Mouse (Mus musculus): ENCODE results near the gene Jmjd1c. TPM values are rescaled to one million over a fixed set of nuclear protein-coding genes. Genes with fewer than 3 reads are reported as not detected.

The Jmjd1c gene
- polyA plus RNA-seq, 1 experiment from 2014 or later: 55.2 TPM

- 65% methylated on average over 2 of the region's 2 CpGs for WGBS
- H3K27ac ChIP-seq (ENCODE audit: low read length): no peak overlapping the region
- H3K4me3 ChIP-seq (replicated peaks; ENCODE audit: low read length): no peak overlapping the region
- ATAC-seq: no peak
- no peak overlapping the region for H3K9ac ChIP-seq (replicated peaks; ENCODE audit: low read depth, low read length)
- no peaks in the 10 kb centered on the region for H3K27me3 ChIP-seq (replicated peaks; ENCODE audit: control insufficient read depth, insufficient read depth, low read length)
- no peak overlapping the region for H3K4me2 ChIP-seq (ENCODE audit: low read length)
- H3K36me3 ChIP-seq (ENCODE audit: control insufficient read depth, insufficient read depth): 0 out of 2 replicates have a peak, but pooled peaks cover 2% of the 10 kb centered on the region
- H3K9me3 ChIP-seq (ENCODE audit: control insufficient read depth, low read length): no peaks in the 10 kb centered on the region
- peaks cover 13% of the 10 kb centered on the region for H3K4me1 ChIP-seq (replicated peaks; ENCODE audit: control insufficient read depth, insufficient read depth, low read length)
These were observed 101.9 kb downstream of the Jmjd1c start for GRCm38 (mm10) chr10:67197829-67198228.

- Histone ChIP-seq H3K4me1 (replicated peaks; ENCODE audit: control insufficient read depth, insufficient read depth, low read length) (peaks cover 12% of the 10 kb centered on the region), H3K9ac (replicated peaks; ENCODE audit: low read depth, low read length) (no peak overlapping the region), H3K9me3 (ENCODE audit: control insufficient read depth, low read length) (no peaks in the 10 kb centered on the region), H3K36me3 (ENCODE audit: control insufficient read depth, insufficient read depth) (no peaks in the 10 kb centered on the region), H3K27ac (ENCODE audit: low read length) (no peak overlapping the region), H3K4me2 (ENCODE audit: low read length) (no peak overlapping the region), H3K27me3 (replicated peaks; ENCODE audit: control insufficient read depth, insufficient read depth, low read length) (no peaks in the 10 kb centered on the region), H3K4me3 (replicated peaks; ENCODE audit: low read length) (no peak overlapping the region)
- ATAC-seq: no peak
These were observed 105.8 kb downstream of the Jmjd1c start for GRCm38 (mm10) chr10:67201769-67202168.

GRCm38 (mm10) chr10:67202470-67202869, 106.5 kb downstream of the Jmjd1c start:
- peaks cover 7% of the 10 kb centered on the region for H3K4me1 ChIP-seq (replicated peaks; ENCODE audit: control insufficient read depth, insufficient read depth, low read length)
- H3K9me3 ChIP-seq (ENCODE audit: control insufficient read depth, low read length): no peaks in the 10 kb centered on the region
- WGBS: 86% methylated on average over 6 of the region's 6 CpGs
- no peak overlapping the region for H3K4me2 ChIP-seq (ENCODE audit: low read length)
- no peak overlapping the region for H3K9ac ChIP-seq (replicated peaks; ENCODE audit: low read depth, low read length)
- no peak overlapping the region for H3K27ac ChIP-seq (ENCODE audit: low read length)
- ATAC-seq: no peak
- H3K36me3 ChIP-seq (ENCODE audit: control insufficient read depth, insufficient read depth): no peaks in the 10 kb centered on the region
- no peak overlapping the region for H3K4me3 ChIP-seq (replicated peaks; ENCODE audit: low read length)
- H3K27me3 ChIP-seq (replicated peaks; ENCODE audit: control insufficient read depth, insufficient read depth, low read length): no peaks in the 10 kb centered on the region

DNA sequence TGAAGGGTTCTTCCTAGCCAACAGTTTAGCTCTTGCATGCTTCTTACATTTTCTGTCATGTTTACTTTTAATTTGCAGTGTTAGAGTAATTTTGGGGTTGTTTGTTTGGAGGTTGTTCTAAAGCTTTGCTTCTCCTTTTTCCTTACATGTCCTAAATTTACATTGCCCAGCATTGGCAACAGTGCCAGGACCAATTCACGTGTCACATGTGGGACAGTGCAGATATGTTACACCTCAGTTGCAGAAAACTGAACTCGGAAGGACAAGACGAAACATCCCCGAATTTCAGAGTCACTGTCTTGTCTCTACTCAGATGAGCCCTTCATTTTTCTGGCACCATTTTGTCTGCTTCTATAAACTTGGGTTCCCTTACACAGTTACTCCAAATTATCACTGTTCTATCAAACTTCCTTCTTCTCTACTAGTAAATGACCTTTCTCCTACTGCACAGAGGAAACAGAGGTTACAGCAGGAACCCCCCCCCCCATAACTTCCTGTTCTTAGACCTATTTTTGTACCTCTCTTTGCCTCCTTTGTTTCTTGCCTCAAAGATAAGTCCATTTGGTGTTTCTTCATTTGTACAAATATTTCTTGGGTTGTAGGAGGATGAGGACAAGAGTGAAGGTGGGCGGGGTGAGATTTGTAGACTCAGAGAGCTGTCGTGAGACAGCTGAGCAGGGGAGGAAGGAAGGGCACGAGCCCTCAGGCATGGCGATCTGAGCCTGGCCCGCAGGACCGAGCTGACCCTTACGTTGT, 108.9 kb downstream of the Jmjd1c start:
- WGBS: 95% methylated on average over 11 of the region's 11 CpGs
- no peak for ATAC-seq
- peaks cover 5% of the 10 kb centered on the region for H3K4me1 ChIP-seq (replicated peaks; ENCODE audit: control insufficient read depth, insufficient read depth, low read length)
- H3K27me3 ChIP-seq (replicated peaks; ENCODE audit: control insufficient read depth, insufficient read depth, low read length): no peaks in the 10 kb centered on the region
- H3K9me3 ChIP-seq (ENCODE audit: control insufficient read depth, low read length): no peaks in the 10 kb centered on the region
- H3K4me3 ChIP-seq (replicated peaks; ENCODE audit: low read length): no peak overlapping the region
- H3K36me3 ChIP-seq (ENCODE audit: control insufficient read depth, insufficient read depth): no peaks in the 10 kb centered on the region
- no peak overlapping the region for H3K4me2 ChIP-seq (ENCODE audit: low read length)
- no peak overlapping the region for H3K27ac ChIP-seq (ENCODE audit: low read length)
- H3K9ac ChIP-seq (replicated peaks; ENCODE audit: low read depth, low read length): no peak overlapping the region

DNA sequence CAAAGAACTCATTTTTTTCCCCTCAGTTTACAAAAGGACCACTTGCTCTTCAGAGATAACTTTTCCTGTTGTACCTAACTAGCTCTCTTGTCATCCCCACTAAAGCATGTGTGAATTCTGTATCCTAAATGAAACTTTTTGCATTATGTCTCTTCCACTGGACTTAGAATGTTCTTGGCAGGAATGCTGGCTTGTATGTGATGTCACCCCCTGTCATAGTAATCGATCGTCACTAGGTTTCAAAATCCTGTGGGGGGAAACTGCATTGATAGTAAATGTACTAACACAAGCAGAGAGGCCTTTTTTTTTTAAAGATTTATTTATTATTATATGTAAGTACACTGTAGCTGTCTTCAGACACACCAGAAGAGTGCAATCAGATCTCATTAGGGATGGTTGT, 112.0 kb downstream of the Jmjd1c start:
- H3K9me3 ChIP-seq (ENCODE audit: control insufficient read depth, low read length): no peaks in the 10 kb centered on the region
- H3K27ac ChIP-seq (ENCODE audit: low read length): no peak overlapping the region
- 50% methylated on average over 2 of the region's 2 CpGs for WGBS
- H3K4me2 ChIP-seq (ENCODE audit: low read length): no peak overlapping the region
- H3K27me3 ChIP-seq (replicated peaks; ENCODE audit: control insufficient read depth, insufficient read depth, low read length): no peaks in the 10 kb centered on the region
- H3K36me3 ChIP-seq (ENCODE audit: control insufficient read depth, insufficient read depth): no peaks in the 10 kb centered on the region
- no peaks in the 10 kb centered on the region for H3K4me1 ChIP-seq (replicated peaks; ENCODE audit: control insufficient read depth, insufficient read depth, low read length)
- no peak for ATAC-seq
- no peak overlapping the region for H3K9ac ChIP-seq (replicated peaks; ENCODE audit: low read depth, low read length)
- no peak overlapping the region for H3K4me3 ChIP-seq (replicated peaks; ENCODE audit: low read length)

DNA sequence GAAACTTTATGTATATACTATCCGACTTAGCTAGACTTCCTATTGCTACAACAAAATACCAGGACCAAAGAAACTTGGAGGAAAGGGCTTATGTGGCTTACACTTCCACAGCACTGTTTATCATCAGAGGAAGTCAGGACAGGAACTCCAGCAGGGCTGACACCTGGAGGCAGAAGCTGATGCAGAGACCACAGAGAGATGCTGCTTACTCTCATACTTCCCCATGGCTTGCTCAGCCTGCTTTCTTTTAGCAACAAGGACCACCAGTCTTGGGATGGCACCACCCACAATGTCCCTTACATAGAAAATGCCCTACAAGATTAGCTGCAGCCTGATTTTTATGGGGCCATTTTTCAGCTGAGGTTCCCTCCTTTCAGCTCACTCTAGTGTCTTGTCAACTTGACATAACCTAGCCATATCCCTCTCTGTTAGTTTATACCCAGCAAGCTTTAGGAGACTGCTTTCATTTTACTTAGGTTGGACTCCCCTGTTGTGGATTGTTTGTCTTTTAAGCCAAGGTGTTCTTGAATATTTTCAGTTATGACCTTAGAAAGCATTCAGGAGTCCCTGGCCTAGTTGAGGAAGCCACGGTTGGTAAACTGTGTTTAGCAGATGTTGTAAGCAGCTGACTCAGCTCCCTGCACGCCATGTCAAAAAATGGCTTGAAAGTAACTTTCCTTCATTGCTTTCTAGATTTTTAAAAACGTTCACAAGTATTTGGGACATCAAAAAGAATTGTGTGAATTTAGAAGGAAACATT, 114.2 kb downstream of the Jmjd1c start:
- 82% methylated on average over 4 of the region's 4 CpGs for WGBS
- ATAC-seq: no peak
- no peak overlapping the region for H3K27ac ChIP-seq (ENCODE audit: low read length)
- H3K9me3 ChIP-seq (ENCODE audit: control insufficient read depth, low read length): no peaks in the 10 kb centered on the region
- H3K4me1 ChIP-seq (replicated peaks; ENCODE audit: control insufficient read depth, insufficient read depth, low read length): peaks cover 8% of the 10 kb centered on the region
- H3K9ac ChIP-seq (replicated peaks; ENCODE audit: low read depth, low read length): no peak overlapping the region
- H3K4me3 ChIP-seq (replicated peaks; ENCODE audit: low read length): no peak overlapping the region
- H3K27me3 ChIP-seq (replicated peaks; ENCODE audit: control insufficient read depth, insufficient read depth, low read length): no peaks in the 10 kb centered on the region
- no peaks in the 10 kb centered on the region for H3K36me3 ChIP-seq (ENCODE audit: control insufficient read depth, insufficient read depth)
- no peak overlapping the region for H3K4me2 ChIP-seq (ENCODE audit: low read length)

- no peak overlapping the region for H3K4me2 ChIP-seq (ENCODE audit: low read length)
- 93% methylated on average over 5 of the region's 5 CpGs for WGBS
- H3K27ac ChIP-seq (ENCODE audit: low read length): no peak overlapping the region
- H3K9me3 ChIP-seq (ENCODE audit: control insufficient read depth, low read length): no peaks in the 10 kb centered on the region
- no peaks in the 10 kb centered on the region for H3K27me3 ChIP-seq (replicated peaks; ENCODE audit: control insufficient read depth, insufficient read depth, low read length)
- no peak overlapping the region for H3K9ac ChIP-seq (replicated peaks; ENCODE audit: low read depth, low read length)
- H3K4me3 ChIP-seq (replicated peaks; ENCODE audit: low read length): no peak overlapping the region
- ATAC-seq: no peak
- no peaks in the 10 kb centered on the region for H3K36me3 ChIP-seq (ENCODE audit: control insufficient read depth, insufficient read depth)
- H3K4me1 ChIP-seq (replicated peaks; ENCODE audit: control insufficient read depth, insufficient read depth, low read length): peaks cover 8% of the 10 kb centered on the region
These were observed 116.1 kb downstream of the Jmjd1c start for GRCm38 (mm10) chr10:67212031-67212430.

GRCm38 (mm10) chr10:67213720-67214119, 117.8 kb downstream of the Jmjd1c start:
- no peak for ATAC-seq
- Histone ChIP-seq H3K4me3 (replicated peaks; ENCODE audit: low read length) (no peak overlapping the region), H3K9me3 (ENCODE audit: control insufficient read depth, low read length) (no peaks in the 10 kb centered on the region), H3K4me1 (replicated peaks; ENCODE audit: control insufficient read depth, insufficient read depth, low read length) (peaks cover 8% of the 10 kb centered on the region), H3K9ac (replicated peaks; ENCODE audit: low read depth, low read length) (no peak overlapping the region), H3K4me2 (ENCODE audit: low read length) (no peak overlapping the region), H3K27me3 (replicated peaks; ENCODE audit: control insufficient read depth, insufficient read depth, low read length) (no peaks in the 10 kb centered on the region), H3K36me3 (ENCODE audit: control insufficient read depth, insufficient read depth) (no peaks in the 10 kb centered on the region), H3K27ac (ENCODE audit: low read length) (no peak overlapping the region)
- 6% methylated on average over 1 of the region's 1 CpGs for WGBS

- H3K27ac ChIP-seq (ENCODE audit: low read length): no peak overlapping the region
- no peaks in the 10 kb centered on the region for H3K27me3 ChIP-seq (replicated peaks; ENCODE audit: control insufficient read depth, insufficient read depth, low read length)
- H3K4me1 ChIP-seq (replicated peaks; ENCODE audit: control insufficient read depth, insufficient read depth, low read length): peaks cover 8% of the 10 kb centered on the region
- H3K4me3 ChIP-seq (replicated peaks; ENCODE audit: low read length): no peak overlapping the region
- no peak overlapping the region for H3K4me2 ChIP-seq (ENCODE audit: low read length)
- no peak for ATAC-seq
- WGBS: 66% methylated on average over 4 of the region's 4 CpGs
- peaks cover 9% of the 10 kb centered on the region for H3K36me3 ChIP-seq (ENCODE audit: control insufficient read depth, insufficient read depth)
- no peaks in the 10 kb centered on the region for H3K9me3 ChIP-seq (ENCODE audit: control insufficient read depth, low read length)
- no peak overlapping the region for H3K9ac ChIP-seq (replicated peaks; ENCODE audit: low read depth, low read length)
These were observed 119.2 kb downstream of the Jmjd1c start for GRCm38 (mm10) chr10:67215133-67215532.
